Mouse (Mus musculus) midbrain, embryonic 11.5 days (tissue): Measurements from ENCODE around the gene Fgb. TPM values are rescaled to one million over a fixed set of nuclear protein-coding genes. Genes with fewer than 3 reads are reported as not detected.
A peak's percentile ranks its signal among the peaks of the same experiment; 100 is the strongest.

Source experiments
- ATAC-seq: fragments of 200-750 bp; cut with Nextera tagmentation; 2 replicates; pipeline ENCODE4 v1.8.0; 2017; ENCODE audit warnings: moderate TSS enrichment, moderate library complexity; ENCODE audit not compliant: low FRiP score
- DNase-seq: peaks from one replicate; pipeline ENCODE4 v3.0.0; 2015; ENCODE audit warnings: low spot score; ENCODE audit errors: missing footprints
- H3K27ac ChIP-seq: fragments of 300-500 bp; sonication (generic); 2 replicates; pipeline ENCODE4 v1.5.1; 2014; ENCODE audit warnings: low read depth, low read length
- H3K27me3 ChIP-seq: fragments of 300-500 bp; sonication (generic); 2 replicates; pipeline ENCODE4 v1.6.1; 2014; ENCODE audit warnings: mild to moderate bottlenecking, low read length, moderate library complexity, mixed read lengths; ENCODE audit not compliant: control insufficient read depth, insufficient read depth
- H3K36me3 ChIP-seq: fragments of 300-500 bp; sonication (generic); 2 replicates; pipeline ENCODE4 v1.6.1; 2014; ENCODE audit warnings: mild to moderate bottlenecking, low read length, moderate library complexity, mixed read lengths; ENCODE audit not compliant: control insufficient read depth, insufficient read depth
- H3K4me1 ChIP-seq: fragments of 300-500 bp; sonication (generic); 2 replicates; pipeline ENCODE4 v1.6.1; 2014; ENCODE audit warnings: low read length; ENCODE audit not compliant: control insufficient read depth, insufficient read depth
- H3K4me2 ChIP-seq: fragments of 300-500 bp; sonication (generic); 2 replicates; pipeline ENCODE4 v1.6.1; 2014; ENCODE audit warnings: mild to moderate bottlenecking, moderate library complexity
- H3K4me3 ChIP-seq: fragments of 300-500 bp; sonication (generic); 2 replicates; pipeline ENCODE4 v1.5.1; 2014; ENCODE audit warnings: low read depth, low read length
- H3K9ac ChIP-seq: fragments of 300-500 bp; sonication (generic); 2 replicates; pipeline ENCODE4 v1.6.1; 2014; ENCODE audit warnings: low read length
- H3K9me3 ChIP-seq: fragments of 300-500 bp; sonication (generic); 2 replicates; pipeline ENCODE4 v1.6.1; 2016; ENCODE audit warnings: low read length; ENCODE audit not compliant: control insufficient read depth
- WGBS: fragments of 180-500 bp; shearing (Covaris S2); extraction: QIAGEN DNeasy Blood & Tissue Kit; methylation state at CpG from one replicate; pipeline ENCODE4 v1.1.7; 2014; 5-methylcytosine and 5-hydroxymethylcytosine counted together
- polyA plus RNA-seq: library from polyadenylated mRNA; unstranded; fragments of >200 nt; fragmentation: Nextera tagmentation; extraction: Ambion mirVana; gene quantifications from 2 replicates; pipeline ENCODE4 v1.2.1, GENCODE M21; 2014

Fgb gene
- polyA plus RNA-seq, 1 experiment from 2014 or later: not detected

- no peaks in the 10 kb centered on the region for H3K9me3 ChIP-seq
Measured at GRCm38 (mm10) chr3:83039666-83040065, 10.0 kb downstream of the Fgb start.

DNA sequence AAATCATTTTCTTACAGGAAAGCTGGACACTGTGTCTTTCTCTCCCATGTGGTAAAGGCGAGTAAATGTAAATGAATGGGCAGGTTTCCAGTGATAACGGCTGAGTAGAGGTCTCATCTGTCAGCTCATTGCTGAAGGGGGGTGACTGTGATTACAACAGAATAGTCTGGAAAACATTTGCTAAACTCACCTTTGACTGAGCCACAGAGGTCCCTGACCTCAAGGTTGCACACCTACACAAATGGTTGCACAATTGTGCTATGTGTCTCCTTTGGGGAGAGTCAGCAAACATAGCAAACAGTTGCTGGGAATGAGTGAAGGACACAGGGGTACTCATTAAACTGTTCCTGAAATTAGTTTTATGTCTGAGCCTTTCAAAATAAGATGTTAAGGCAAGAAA, 10.8 kb downstream of the Fgb start:
- ATAC-seq (no peak), DNase-seq (peak; percentile 54)
- Histone ChIP-seq H3K4me3 (no peak overlapping the region), H3K4me2 (no peak overlapping the region), H3K9ac (no peak overlapping the region), H3K4me1 (no peaks in the 10 kb centered on the region), H3K9me3 (no peaks in the 10 kb centered on the region), H3K27me3 (no peaks in the 10 kb centered on the region), H3K27ac (no peak overlapping the region), H3K36me3 (no peaks in the 10 kb centered on the region)
- 79% methylated on average over 2 of the region's 2 CpGs for WGBS

More at GRCm38 (mm10) chr3:83039666-83040065, 10.0 kb downstream of the Fgb start:
- H3K27me3 ChIP-seq: no peaks in the 10 kb centered on the region
- H3K9ac ChIP-seq: no peak overlapping the region
- no peaks in the 10 kb centered on the region for H3K4me1 ChIP-seq
- H3K27ac ChIP-seq: no peak overlapping the region
- H3K4me2 ChIP-seq: no peak overlapping the region
- DNase-seq (peak; percentile 21), ATAC-seq (no peak)
- H3K36me3 ChIP-seq: no peaks in the 10 kb centered on the region
- H3K4me3 ChIP-seq: no peak overlapping the region
- WGBS: 74% methylated on average over 4 of the region's 4 CpGs

- WGBS: 77% methylated on average over 8 of the region's 8 CpGs
- H3K4me3 ChIP-seq: no peak overlapping the region
- H3K9me3 ChIP-seq: no peaks in the 10 kb centered on the region
- no peak overlapping the region for H3K4me2 ChIP-seq
- no peak overlapping the region for H3K9ac ChIP-seq
- H3K27me3 ChIP-seq: no peaks in the 10 kb centered on the region
- no peak for ATAC-seq
- H3K4me1 ChIP-seq: no peaks in the 10 kb centered on the region
- DNase-seq: peak; percentile 56
- no peaks in the 10 kb centered on the region for H3K36me3 ChIP-seq
- H3K27ac ChIP-seq: no peak overlapping the region
Measured at GRCm38 (mm10) chr3:83033801-83034200, 15.9 kb downstream of the Fgb start.

GRCm38 (mm10) chr3:83032746-83033308, 16.8 kb downstream of the Fgb start:
- Histone ChIP-seq H3K4me1 (no peaks in the 10 kb centered on the region), H3K9me3 (no peaks in the 10 kb centered on the region), H3K9ac (no peak overlapping the region), H3K36me3 (no peaks in the 10 kb centered on the region), H3K27me3 (no peaks in the 10 kb centered on the region), H3K27ac (no peak overlapping the region), H3K4me3 (peak overlapping the region; percentile 1; the same call in 1 of the 2 replicates), H3K4me2 (peak overlapping the region; percentile 32)
- WGBS: 41% methylated on average over 13 of the region's 13 CpGs
- DNase-seq (peak; percentile 86), ATAC-seq (peak; percentile 52; the same call in 1 of the 2 replicates)

DNA sequence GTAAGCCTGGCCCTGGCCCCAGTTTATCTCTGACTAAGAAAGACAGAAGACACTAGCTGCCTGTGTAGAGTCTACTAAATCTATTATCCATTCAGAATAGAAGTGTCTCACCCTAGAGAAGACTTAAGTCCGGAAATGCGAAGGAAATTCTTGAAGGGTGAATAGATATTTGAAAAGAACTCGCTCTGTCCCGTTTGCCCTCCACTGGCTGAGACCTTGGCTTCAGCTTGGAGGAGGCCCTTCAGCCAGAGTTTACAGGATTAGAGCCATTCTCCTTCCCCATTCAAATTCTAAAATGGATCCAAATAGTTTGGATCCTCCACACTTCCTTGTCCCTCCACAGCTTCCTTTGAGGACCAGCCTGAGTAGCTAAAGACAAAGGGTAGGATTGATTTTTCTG, 19.3 kb downstream of the Fgb start:
- Histone ChIP-seq H3K9me3 (no peaks in the 10 kb centered on the region), H3K4me3 (no peak overlapping the region), H3K27ac (no peak overlapping the region), H3K9ac (no peak overlapping the region), H3K4me2 (no peak overlapping the region), H3K27me3 (no peaks in the 10 kb centered on the region), H3K4me1 (no peaks in the 10 kb centered on the region), H3K36me3 (no peaks in the 10 kb centered on the region)
- no peak for DNase-seq
- 73% methylated on average over 4 of the region's 4 CpGs for WGBS
- ATAC-seq: no peak

- ATAC-seq: no peak
- 94% methylated on average over 9 of the region's 9 CpGs for WGBS
- Histone ChIP-seq H3K27ac (no peak overlapping the region), H3K9ac (no peak overlapping the region), H3K4me3 (no peak overlapping the region), H3K4me1 (no peaks in the 10 kb centered on the region), H3K9me3 (no peaks in the 10 kb centered on the region), H3K4me2 (no peak overlapping the region), H3K27me3 (no peaks in the 10 kb centered on the region), H3K36me3 (no peaks in the 10 kb centered on the region)
- peak; percentile 44 for DNase-seq
Measured at GRCm38 (mm10) chr3:83027546-83028251, 22.0 kb downstream of the Fgb start.

DNA sequence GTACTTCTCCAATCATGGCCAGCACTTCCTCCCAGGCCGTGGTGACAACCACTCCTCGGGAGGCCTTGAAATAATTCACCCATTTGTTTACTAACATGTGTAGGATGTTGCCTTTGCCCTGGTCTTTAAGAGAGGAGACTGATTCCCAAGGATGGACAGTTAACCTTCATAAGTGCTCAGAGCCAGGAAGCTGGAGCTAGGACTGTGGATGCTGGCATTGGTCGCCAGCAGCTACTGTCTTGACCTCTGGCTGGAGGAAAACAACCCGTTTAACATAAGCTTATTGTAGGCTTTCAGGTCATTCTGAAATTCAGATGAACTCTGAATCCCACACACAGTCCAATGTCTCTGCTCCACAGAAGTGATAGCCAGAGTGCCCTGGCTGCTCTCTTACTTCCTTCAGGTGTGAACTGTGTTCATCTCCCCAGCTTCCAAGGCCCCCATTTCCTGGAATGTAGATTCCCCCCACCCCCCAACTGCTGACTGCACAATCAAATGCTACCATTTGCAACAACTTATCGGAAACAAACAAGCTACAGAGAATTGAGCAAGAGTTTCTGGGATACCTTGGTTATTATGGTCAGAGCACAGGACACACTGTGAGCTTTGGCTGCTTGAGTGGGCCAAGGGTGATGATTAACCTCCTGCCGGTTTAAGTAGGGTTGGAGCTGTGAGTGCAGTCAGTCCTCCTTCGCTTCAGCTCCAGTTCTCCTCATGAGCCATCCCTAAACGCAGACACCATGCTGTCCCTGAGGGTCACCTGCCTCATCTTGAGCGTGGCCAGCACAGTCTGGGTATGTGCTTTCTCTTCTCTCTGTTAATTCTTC, 24.0 kb downstream of the Fgb start, which contains the start of gene Fga:
Fga (plus strand) TSS at position 602 of the 827 bp plus-strand sequence.
- Histone ChIP-seq H3K27me3 (no peaks in the 10 kb centered on the region), H3K36me3 (no peaks in the 10 kb centered on the region), H3K4me2 (no peak within 1 kb of the TSS), H3K9me3 (no peaks in the 10 kb centered on the region), H3K9ac (no peak within 1 kb of the TSS), H3K27ac (no peak within 1 kb of the TSS), H3K4me1 (no peaks in the 10 kb centered on the region), H3K4me3 (no peak within 1 kb of the TSS)
- DNase-seq: peak; percentile 73
- no peak for ATAC-seq
- WGBS: 80% methylated on average over 9 of the region's 9 CpGs

GRCm38 (mm10) chr3:83025036-83025435, 24.6 kb downstream of the Fgb start:
- Histone ChIP-seq H3K27ac (no peak overlapping the region), H3K4me3 (no peak overlapping the region), H3K9ac (no peak overlapping the region), H3K27me3 (no peaks in the 10 kb centered on the region), H3K9me3 (no peaks in the 10 kb centered on the region), H3K36me3 (no peaks in the 10 kb centered on the region), H3K4me2 (no peak overlapping the region), H3K4me1 (no peaks in the 10 kb centered on the region)
- no peak for ATAC-seq
- 81% methylated on average over 6 of the region's 6 CpGs for whole genome bisulfite sequencing
- peak; percentile 53 for DNase-seq

DNA sequence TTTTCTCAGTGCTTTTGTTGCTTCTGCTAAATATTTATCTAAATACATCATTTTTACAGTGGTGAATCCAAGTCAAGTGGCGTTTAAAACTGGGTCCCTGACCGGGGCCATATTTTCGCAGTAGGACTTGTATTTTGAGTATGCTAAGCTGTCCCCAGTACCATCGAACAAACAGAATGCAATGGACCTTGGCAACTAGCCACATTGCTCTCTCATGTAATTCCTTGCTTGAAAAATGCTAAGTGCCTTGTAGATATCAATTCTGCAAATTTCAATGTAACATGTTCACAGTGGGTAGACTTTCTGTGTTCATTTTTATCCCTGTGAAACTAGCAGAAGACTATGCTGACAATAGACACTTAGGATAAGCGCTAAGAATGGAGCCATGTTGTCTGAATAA, 28.5 kb downstream of the Fgb start:
- Histone ChIP-seq H3K27ac (no peak overlapping the region), H3K4me3 (no peak overlapping the region), H3K9ac (no peak overlapping the region), H3K27me3 (no peaks in the 10 kb centered on the region), H3K9me3 (no peaks in the 10 kb centered on the region), H3K4me1 (no peaks in the 10 kb centered on the region), H3K4me2 (no peak overlapping the region), H3K36me3 (no peaks in the 10 kb centered on the region)
- 92% methylated on average over 5 of the region's 5 CpGs for WGBS
- peak; percentile 77 for DNase-seq
- ATAC-seq: no peak
